Mouse (Mus musculus) hindbrain, embryonic 10.5 days (tissue): ENCODE data around the gene Atp13a1. TPM values are rescaled to one million over a fixed set of nuclear protein-coding genes. Genes with fewer than 3 reads are reported as not detected.
A peak's percentile ranks its signal among the peaks of the same experiment; 100 is the strongest.

Source experiments
- DNase-seq: peaks from one replicate; pipeline ENCODE4 v3.0.0-alpha.2; 2017; ENCODE audit warnings: low spot score
- H3K27ac ChIP-seq: fragments of 300-500 bp; sonication (generic); 2 replicates; pipeline ENCODE4 v1.5.1; 2016; ENCODE audit warnings: mild to moderate bottlenecking, moderate library complexity
- H3K27me3 ChIP-seq: fragments of 300-500 bp; sonication (generic); 2 replicates; pipeline ENCODE4 v1.6.1; 2016; ENCODE audit warnings: mild to moderate bottlenecking; ENCODE audit not compliant: poor library complexity, insufficient read depth, severe bottlenecking
- H3K36me3 ChIP-seq: fragments of 300-500 bp; sonication (generic); 2 replicates; pipeline ENCODE4 v1.6.1; 2016; ENCODE audit warnings: mild to moderate bottlenecking, moderate library complexity
- H3K4me1 ChIP-seq: fragments of 300-500 bp; sonication (generic); replicated peaks from 2 replicates; pipeline ENCODE4 v1.6.1; 2016; ENCODE audit warnings: mild to moderate bottlenecking
- H3K4me3 ChIP-seq: fragments of 300-500 bp; sonication (generic); 2 replicates; pipeline ENCODE4 v1.5.1; 2016; ENCODE audit warnings: mild to moderate bottlenecking, moderate library complexity
- H3K9me3 ChIP-seq: fragments of 300-500 bp; sonication (generic); 2 replicates; pipeline ENCODE4 v1.6.1; 2016; ENCODE audit warnings: mild to moderate bottlenecking, moderate library complexity
- WGBS: fragments of 180-500 bp; shearing (Covaris S2); methylation state at CpG from one replicate; pipeline ENCODE4 v1.1.7; 2016; 5-methylcytosine and 5-hydroxymethylcytosine counted together
- polyA plus RNA-seq: library from polyadenylated mRNA; unstranded; fragments of >200 nt; fragmentation: Nextera tagmentation; extraction: Ambion mirVana; gene quantifications from 2 replicates; pipeline ENCODE4 v1.2.1, GENCODE M21; 2016

Atp13a1 gene
- polyA plus RNA-seq = 61.1 and 61.6 TPM in 2 replicates

DNA sequence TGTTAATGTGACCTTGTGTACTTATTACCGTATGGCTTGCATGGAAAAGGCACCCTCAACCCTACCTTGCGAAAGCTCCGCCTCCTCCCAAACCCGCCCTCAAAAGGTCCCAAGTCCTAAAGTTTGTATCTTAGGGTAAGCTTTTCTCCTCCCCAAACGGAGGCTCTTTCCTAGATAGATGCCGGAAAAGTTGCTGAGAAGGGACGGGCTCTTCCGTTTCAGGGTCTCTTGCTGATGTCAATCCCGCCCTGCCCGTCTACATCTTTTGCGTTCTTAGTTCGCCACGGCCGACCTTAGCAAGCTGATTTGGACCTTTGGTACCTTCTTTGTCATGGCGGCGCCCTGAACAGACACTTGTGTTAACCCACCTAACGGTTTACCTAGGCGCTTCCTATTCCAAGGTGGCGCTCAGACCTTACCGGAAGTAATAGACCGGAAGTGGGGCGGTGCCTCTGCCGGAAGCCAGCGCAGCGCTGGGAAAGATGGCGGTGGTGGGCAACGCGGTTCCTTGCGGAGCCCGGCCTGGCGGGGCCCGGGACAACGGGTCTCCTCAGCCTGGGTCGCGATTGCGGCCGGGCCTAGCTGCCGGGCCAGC is at the start of gene Atp13a1, which contains the start of gene Zfp866:
Gene Atp13a1, plus strand, starts transcription at position 391 of the 595 bp plus-strand sequence.
Gene Zfp866, minus strand, starts transcription at position 406 of the 595 bp plus-strand sequence.
- DNase-seq = peak; percentile 92
- WGBS = under 1% methylated on average over 38 of the region's 38 CpGs
- peaks cover 28% of the 10 kb centered on the region for H3K4me1 ChIP-seq

DNA sequence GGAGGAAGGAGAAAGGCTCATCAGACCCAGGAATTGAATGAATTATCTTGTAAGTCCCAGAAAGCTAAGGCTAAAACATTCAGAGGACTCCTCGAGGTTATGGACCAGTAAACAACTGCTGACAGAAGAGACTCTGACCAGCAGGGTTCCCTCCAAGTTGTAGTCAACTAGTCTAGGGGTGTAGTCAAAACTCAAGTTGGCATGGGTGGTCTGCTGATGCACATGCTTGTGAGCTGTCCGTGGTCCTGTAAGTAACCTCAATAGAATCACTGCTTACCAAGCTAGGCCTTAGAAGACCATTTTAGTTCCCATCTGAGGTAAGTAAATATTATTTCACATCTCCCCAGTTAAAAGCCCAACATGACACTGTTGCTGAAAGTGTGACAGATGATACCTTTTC is 49.7 kb upstream of the Atp13a1 start:
- H3K27ac ChIP-seq = no peak overlapping the region
- no peak overlapping the region for H3K4me3 ChIP-seq
- peaks cover 28% of the 10 kb centered on the region for H3K36me3 ChIP-seq
- no peaks in the 10 kb centered on the region for H3K4me1 ChIP-seq
- 81% methylated on average over 2 of the region's 2 CpGs for WGBS
- no peaks in the 10 kb centered on the region for H3K9me3 ChIP-seq
- no peak for DNase-seq
- no peaks in the 10 kb centered on the region for H3K27me3 ChIP-seq

More for the DNA sequence above, at the start of gene Atp13a1, which contains the start of gene Zfp866:
- Histone ChIP-seq H3K27me3 (no peaks in the 10 kb centered on the region), H3K36me3 (peaks cover 34% of the 10 kb centered on the region), H3K27ac (peak within 1 kb of the TSS; percentile 97), H3K9me3 (no peaks in the 10 kb centered on the region), H3K4me3 (peak within 1 kb of the TSS; percentile 100)

GRCm38 (mm10) chr8:69749544-69750454 is 41.2 kb upstream of the Atp13a1 start, which contains the start of gene Zfp963:
Zfp963 (minus strand) TSS chr8:69749970.
- DNase-seq = peak; percentile 96
- 3% methylated on average over 48 of the region's 48 CpGs for WGBS

GRCm38 (mm10) chr8:69752437-69752836 is 38.5 kb upstream of the Atp13a1 start:
- Histone ChIP-seq H3K4me3 (no peak overlapping the region), H3K9me3 (no peaks in the 10 kb centered on the region), H3K27me3 (no peaks in the 10 kb centered on the region), H3K4me1 (peaks cover 13% of the 10 kb centered on the region), H3K36me3 (peaks cover 31% of the 10 kb centered on the region), H3K27ac (no peak overlapping the region)
- 88% methylated on average over 2 of the region's 2 CpGs for WGBS
- no peak for DNase-seq

More at GRCm38 (mm10) chr8:69749544-69750454, 41.2 kb upstream of the Atp13a1 start, which contains the start of gene Zfp963:
- peaks cover 11% of the 10 kb centered on the region for H3K36me3 ChIP-seq
- H3K27ac ChIP-seq = peak within 1 kb of the TSS; percentile 98
- peaks cover 13% of the 10 kb centered on the region for H3K4me1 ChIP-seq
- H3K27me3 ChIP-seq = no peaks in the 10 kb centered on the region
- peak within 1 kb of the TSS; percentile 75 for H3K4me3 ChIP-seq
- no peaks in the 10 kb centered on the region for H3K9me3 ChIP-seq

DNA sequence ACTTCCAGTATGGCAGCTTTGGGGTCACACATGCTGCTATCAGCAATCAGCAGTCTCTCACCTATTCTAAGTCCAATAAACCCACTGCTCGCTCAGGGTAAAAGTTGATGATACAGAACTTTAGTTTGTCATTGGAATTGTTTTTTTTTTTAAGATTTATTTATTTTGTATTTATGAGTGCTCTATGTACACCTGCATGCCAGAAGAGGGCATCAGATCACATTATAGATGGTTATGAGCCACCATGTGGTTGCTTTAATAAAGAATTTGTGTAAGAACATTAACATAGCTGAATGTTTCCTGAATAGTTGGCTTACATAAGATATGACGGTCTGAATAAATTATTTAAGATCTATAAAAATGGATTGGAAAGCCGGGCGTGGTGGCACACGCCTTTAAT is 32.6 kb upstream of the Atp13a1 start:
- Histone ChIP-seq H3K27ac (no peak overlapping the region), H3K9me3 (no peaks in the 10 kb centered on the region), H3K27me3 (no peaks in the 10 kb centered on the region), H3K36me3 (peaks cover 78% of the 10 kb centered on the region), H3K4me3 (no peak overlapping the region), H3K4me1 (no peaks in the 10 kb centered on the region)
- 94% methylated on average over 5 of the region's 5 CpGs for WGBS
- DNase-seq = no peak

GRCm38 (mm10) chr8:69761814-69762445 is 29.0 kb upstream of the Atp13a1 start:
- Histone ChIP-seq H3K4me1 (no peaks in the 10 kb centered on the region), H3K27me3 (no peaks in the 10 kb centered on the region), H3K4me3 (no peak overlapping the region), H3K27ac (no peak overlapping the region), H3K36me3 (peaks cover 95% of the 10 kb centered on the region), H3K9me3 (peaks cover 9% of the 10 kb centered on the region)
- WGBS = 90% methylated on average over 4 of the region's 4 CpGs
- DNase-seq = no peak

- Histone ChIP-seq H3K9me3 (peaks cover 9% of the 10 kb centered on the region), H3K4me3 (no peak overlapping the region), H3K27ac (no peak overlapping the region), H3K36me3 (peaks cover 64% of the 10 kb centered on the region), H3K27me3 (no peaks in the 10 kb centered on the region), H3K4me1 (peaks cover 25% of the 10 kb centered on the region)
- 92% methylated on average over 9 of the region's 9 CpGs for WGBS
- DNase-seq = no peak
Measured at GRCm38 (mm10) chr8:69771221-69771620, 19.7 kb upstream of the Atp13a1 start.

DNA sequence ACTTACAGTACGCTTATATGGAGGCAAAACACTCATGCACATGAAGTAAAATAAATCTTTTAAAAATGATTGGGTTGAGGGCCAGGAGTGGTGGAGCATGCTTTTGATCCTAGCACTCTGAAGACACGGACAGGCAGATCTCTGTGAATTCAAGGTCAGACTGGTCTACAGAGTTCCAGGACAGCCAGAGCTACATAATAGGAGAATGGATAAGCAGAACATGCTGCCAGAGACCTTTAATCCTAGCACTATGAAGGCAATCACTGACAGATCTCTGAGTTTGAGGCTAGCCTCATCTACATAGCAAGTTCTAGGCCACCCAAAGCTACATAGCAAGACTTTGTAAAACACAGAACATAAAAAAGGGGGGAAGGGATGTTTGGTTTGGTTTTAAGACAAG is 18.9 kb upstream of the Atp13a1 start:
- H3K36me3 ChIP-seq = peaks cover 55% of the 10 kb centered on the region

DNA sequence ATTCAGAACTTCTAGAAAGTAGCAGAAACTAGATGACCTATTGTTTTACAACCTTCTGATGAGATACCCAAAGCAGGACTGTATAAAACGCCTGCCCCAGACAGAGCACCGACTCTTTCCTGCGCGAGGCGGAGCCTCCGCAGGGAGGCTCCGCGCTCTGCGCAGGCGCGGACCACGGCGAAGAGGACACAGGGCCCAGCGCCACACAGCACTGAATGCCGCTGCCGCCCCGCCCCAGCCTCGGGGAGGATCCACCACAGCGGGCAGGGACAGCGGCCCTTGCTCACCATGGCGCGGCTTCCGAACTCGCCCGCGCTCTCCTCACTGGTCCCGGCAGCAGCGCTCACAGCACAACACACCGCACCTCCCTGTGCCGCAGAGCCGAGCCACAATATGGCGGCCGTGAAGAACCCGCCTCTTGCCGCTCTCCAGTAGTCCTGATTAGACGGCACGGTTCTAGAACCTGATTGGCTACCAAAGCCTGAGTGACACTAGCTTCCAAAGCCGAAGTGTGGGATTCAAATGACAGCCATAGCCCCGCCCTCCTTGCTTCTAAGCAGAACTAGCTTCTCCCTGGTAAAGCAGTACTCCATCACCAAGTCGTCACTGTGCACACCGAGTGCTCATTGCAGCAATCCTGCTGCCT is 16.3 kb upstream of the Atp13a1 start, which contains the start of gene Gm20422:
Gene Gm20422, minus strand, starts transcription at position 384 of the 646 bp plus-strand sequence.
- Histone ChIP-seq H3K4me3 (peak within 1 kb of the TSS; percentile 82), H3K4me1 (peaks cover 25% of the 10 kb centered on the region), H3K27ac (peak within 1 kb of the TSS; percentile 100), H3K36me3 (peaks cover 30% of the 10 kb centered on the region), H3K9me3 (no peaks in the 10 kb centered on the region), H3K27me3 (no peaks in the 10 kb centered on the region)
- under 1% methylated on average over 41 of the region's 41 CpGs for WGBS
- DNase-seq = peak; percentile 93

More for the DNA sequence above, 18.9 kb upstream of the Atp13a1 start:
- Histone ChIP-seq H3K4me1 (peaks cover 25% of the 10 kb centered on the region), H3K27ac (no peak overlapping the region), H3K9me3 (peaks cover 5% of the 10 kb centered on the region; the same call in 1 of the 2 replicates), H3K27me3 (no peaks in the 10 kb centered on the region), H3K4me3 (no peak overlapping the region)
- no peak for DNase-seq
- WGBS = 88% methylated on average over 2 of the region's 2 CpGs

- H3K27me3 ChIP-seq = no peaks in the 10 kb centered on the region
- H3K9me3 ChIP-seq = no peaks in the 10 kb centered on the region
- no peak for DNase-seq
- H3K27ac ChIP-seq = peak overlapping the region; percentile 100
- WGBS = 64% methylated on average over 2 of the region's 2 CpGs
- peaks cover 25% of the 10 kb centered on the region for H3K4me1 ChIP-seq
- H3K4me3 ChIP-seq = peak overlapping the region; percentile 82
- H3K36me3 ChIP-seq = peaks cover 25% of the 10 kb centered on the region
Measured at GRCm38 (mm10) chr8:69775149-69775534, 15.8 kb upstream of the Atp13a1 start.

DNA sequence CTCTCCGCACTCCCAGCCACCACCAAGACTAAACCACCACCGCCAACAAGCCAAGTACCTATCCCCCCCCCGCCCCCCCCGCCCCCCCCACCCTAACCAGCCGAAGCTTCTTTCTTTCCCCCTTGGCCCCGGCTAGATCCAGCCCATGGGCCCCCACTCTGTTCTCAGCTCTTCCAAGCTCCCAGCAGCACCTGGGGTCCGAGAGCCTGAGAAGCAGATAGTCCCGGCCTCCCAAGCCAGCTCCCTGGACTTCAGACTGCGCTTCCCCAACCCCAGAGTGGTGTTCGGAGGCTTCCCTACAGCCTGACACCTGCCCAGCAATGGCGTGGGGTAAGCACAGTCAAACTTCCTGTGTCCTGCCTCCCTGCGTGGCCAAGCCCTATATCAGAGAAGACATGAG is 13.9 kb upstream of the Atp13a1 start:
- Histone ChIP-seq H3K27me3 (no peaks in the 10 kb centered on the region), H3K36me3 (0 out of 2 replicates have a peak, but pooled peaks cover 5% of the 10 kb centered on the region), H3K4me3 (no peak overlapping the region), H3K27ac (no peak overlapping the region), H3K9me3 (no peaks in the 10 kb centered on the region), H3K4me1 (peaks cover 20% of the 10 kb centered on the region)
- DNase-seq = no peak
- WGBS = 69% methylated on average over 12 of the region's 12 CpGs

- no peaks in the 10 kb centered on the region for H3K27me3 ChIP-seq
- no peak overlapping the region for H3K27ac ChIP-seq
- H3K4me3 ChIP-seq = no peak overlapping the region
- H3K4me1 ChIP-seq = peaks cover 28% of the 10 kb centered on the region
- no peaks in the 10 kb centered on the region for H3K9me3 ChIP-seq
- peaks cover 16% of the 10 kb centered on the region for H3K36me3 ChIP-seq
- no peak for DNase-seq
- 92% methylated on average over 5 of the region's 5 CpGs for WGBS
Measured at GRCm38 (mm10) chr8:69789105-69789504, 1.9 kb upstream of the Atp13a1 start.
